Mouse (Mus musculus) intestine, embryonic 15.5 days (tissue): ENCODE measurements around the gene Scml4. TPM values are rescaled to one million over a fixed set of nuclear protein-coding genes. Genes with fewer than 3 reads are reported as not detected.
A peak's percentile ranks its signal among the peaks of the same experiment; 100 is the strongest.

Source experiments
- ATAC-seq: fragments of 200-750 bp; cut with Nextera tagmentation; 2 replicates; pipeline ENCODE4 v1.8.0; 2017; ENCODE audit warnings: moderate TSS enrichment, moderate library complexity
- H3K27ac ChIP-seq: fragments of 300-500 bp; sonication (generic); 2 replicates; pipeline ENCODE4 v1.5.1; 2015; ENCODE audit warnings: mild to moderate bottlenecking, inconsistent platforms
- H3K27me3 ChIP-seq: fragments of 300-500 bp; sonication (generic); replicated peaks from 2 replicates; pipeline ENCODE4 v1.6.1; 2015; ENCODE audit warnings: inconsistent platforms
- H3K36me3 ChIP-seq: fragments of 300-500 bp; sonication (generic); 2 replicates; pipeline ENCODE4 v1.6.1; 2015; ENCODE audit warnings: inconsistent platforms
- H3K4me1 ChIP-seq: fragments of 300-500 bp; sonication (generic); replicated peaks from 2 replicates; pipeline ENCODE4 v1.6.1; 2015; ENCODE audit warnings: inconsistent platforms
- H3K4me2 ChIP-seq: fragments of 300-500 bp; sonication (generic); replicated peaks from 2 replicates; pipeline ENCODE4 v1.6.1; 2015; ENCODE audit warnings: mild to moderate bottlenecking, inconsistent platforms
- H3K4me3 ChIP-seq: fragments of 300-500 bp; sonication (generic); replicated peaks from 2 replicates; pipeline ENCODE4 v1.5.1; 2015; ENCODE audit warnings: inconsistent platforms
- H3K9ac ChIP-seq: fragments of 300-500 bp; sonication (generic); 2 replicates; pipeline ENCODE4 v1.6.1; 2015; ENCODE audit warnings: inconsistent platforms
- H3K9me3 ChIP-seq: fragments of 300-500 bp; sonication (generic); 2 replicates; pipeline ENCODE4 v1.6.1; 2016; ENCODE audit warnings: inconsistent platforms
- WGBS: fragments of 180-500 bp; shearing (Covaris S2); methylation state at CpG from one replicate; pipeline ENCODE4 v1.1.7; 2015; 5-methylcytosine and 5-hydroxymethylcytosine counted together
- polyA plus RNA-seq: library from polyadenylated mRNA; unstranded; fragments of >200 nt; fragmentation: Nextera tagmentation; extraction: Ambion mirVana; gene quantifications from 2 replicates; pipeline ENCODE4 v1.2.1, GENCODE M21; 2015

The Scml4 gene
- polyA plus RNA-seq, 1 experiment from 2014 or later = 29.3 TPM

DNA sequence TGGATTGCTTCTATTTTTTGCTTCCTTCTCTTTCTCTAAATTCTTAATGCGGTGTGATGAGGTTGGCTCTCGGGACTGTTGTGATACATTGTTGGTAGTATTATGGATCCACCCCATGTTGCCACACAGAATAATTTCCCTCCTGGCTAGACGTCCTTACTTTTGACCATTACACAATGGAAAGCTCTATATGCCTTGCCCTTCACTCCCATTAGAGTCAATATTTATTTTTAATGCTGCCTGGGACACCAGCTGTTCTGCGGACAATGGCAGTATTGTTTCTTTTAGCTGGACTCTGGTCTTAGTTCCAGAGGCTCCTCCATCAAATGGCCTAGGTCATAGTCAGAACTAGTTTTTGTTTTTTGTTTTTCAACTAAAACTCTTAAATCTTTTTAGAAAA, 32.1 kb downstream of the Scml4 start:
- 48% methylated on average over 4 of the region's 4 CpGs for WGBS
- peak; percentile 60 for ATAC-seq
- peaks cover 10% of the 10 kb centered on the region for H3K4me1 ChIP-seq

DNA sequence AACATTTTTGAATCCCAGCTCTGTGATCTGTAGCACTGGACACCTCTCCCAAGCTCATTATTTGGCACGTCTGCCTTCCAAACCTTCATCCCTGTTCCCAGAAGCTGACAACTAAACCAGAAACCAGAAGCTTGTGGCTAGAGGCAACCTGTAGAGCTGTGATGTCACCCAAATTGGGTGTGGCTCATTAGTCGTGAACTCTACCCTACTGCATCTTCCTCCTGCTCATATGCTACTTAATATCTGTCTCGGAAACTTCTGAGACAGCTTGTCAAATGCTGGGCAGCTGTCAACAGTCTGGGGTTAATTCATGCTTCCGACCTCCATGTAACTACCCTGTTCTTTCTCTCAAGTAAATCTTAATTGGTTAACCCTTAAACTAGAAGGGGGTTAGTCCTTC, 32.8 kb downstream of the Scml4 start:
- Histone ChIP-seq H3K9me3 (no peaks in the 10 kb centered on the region), H3K27me3 (no peaks in the 10 kb centered on the region), H3K4me2 (no peak overlapping the region), H3K27ac (no peak overlapping the region), H3K9ac (no peak overlapping the region), H3K4me1 (peaks cover 10% of the 10 kb centered on the region), H3K4me3 (no peak overlapping the region), H3K36me3 (no peaks in the 10 kb centered on the region)
- no peak for ATAC-seq
- WGBS = 64% methylated on average over 4 of the region's 4 CpGs

More for the DNA sequence above, 32.1 kb downstream of the Scml4 start:
- no peaks in the 10 kb centered on the region for H3K27me3 ChIP-seq
- H3K27ac ChIP-seq = no peak overlapping the region
- no peak overlapping the region for H3K4me2 ChIP-seq
- no peak overlapping the region for H3K9ac ChIP-seq
- H3K9me3 ChIP-seq = no peaks in the 10 kb centered on the region
- H3K36me3 ChIP-seq = no peaks in the 10 kb centered on the region
- no peak overlapping the region for H3K4me3 ChIP-seq

- Histone ChIP-seq H3K27me3 (no peaks in the 10 kb centered on the region), H3K36me3 (no peaks in the 10 kb centered on the region), H3K4me1 (peaks cover 10% of the 10 kb centered on the region), H3K27ac (no peak overlapping the region), H3K9ac (no peak overlapping the region), H3K4me2 (no peak overlapping the region), H3K4me3 (no peak overlapping the region), H3K9me3 (no peaks in the 10 kb centered on the region)
- WGBS = 50% methylated on average over 8 of the region's 8 CpGs
- 0 out of 2 replicates have a peak, but pooled peaks have one; percentile 26 for ATAC-seq
Measured at GRCm38 (mm10) chr10:42893857-42894256, 33.7 kb downstream of the Scml4 start.

- Histone ChIP-seq H3K4me1 (peaks cover 10% of the 10 kb centered on the region), H3K27ac (no peak overlapping the region), H3K9me3 (no peaks in the 10 kb centered on the region), H3K9ac (no peak overlapping the region), H3K36me3 (no peaks in the 10 kb centered on the region), H3K27me3 (no peaks in the 10 kb centered on the region), H3K4me2 (no peak overlapping the region), H3K4me3 (no peak overlapping the region)
- 60% methylated on average over 3 of the region's 3 CpGs for WGBS
- no peak for ATAC-seq
Measured at GRCm38 (mm10) chr10:42894263-42894662, 34.1 kb downstream of the Scml4 start.

- Histone ChIP-seq H3K36me3 (no peaks in the 10 kb centered on the region), H3K27ac (no peak overlapping the region), H3K27me3 (no peaks in the 10 kb centered on the region), H3K4me1 (peaks cover 10% of the 10 kb centered on the region), H3K4me2 (no peak overlapping the region), H3K9me3 (no peaks in the 10 kb centered on the region), H3K4me3 (no peak overlapping the region), H3K9ac (no peak overlapping the region)
- ATAC-seq = 0 out of 2 replicates have a peak, but pooled peaks have one; percentile 5
- 73% methylated on average over 7 of the region's 7 CpGs for WGBS
Measured at GRCm38 (mm10) chr10:42894696-42895095, 34.5 kb downstream of the Scml4 start.

DNA sequence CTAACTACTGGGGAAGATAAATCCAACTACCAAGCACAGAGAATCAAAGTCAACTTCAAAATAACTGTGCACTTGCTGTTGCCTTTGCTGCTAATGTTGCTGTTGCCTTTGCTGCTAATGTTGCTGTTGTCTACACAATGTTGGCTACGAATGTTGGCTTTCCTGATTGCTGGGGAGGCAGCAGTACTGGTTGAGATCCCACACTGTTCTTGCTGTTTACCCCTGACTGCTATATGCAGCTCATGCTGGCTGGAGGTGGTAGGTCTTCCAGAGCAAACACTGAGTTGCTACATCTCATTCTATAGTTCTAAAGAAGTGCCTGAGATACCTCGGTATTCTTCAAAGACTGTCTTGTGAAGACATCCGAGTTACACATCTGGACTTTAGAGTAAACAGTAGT, 36.5 kb downstream of the Scml4 start:
- Histone ChIP-seq H3K4me3 (no peak overlapping the region), H3K36me3 (no peaks in the 10 kb centered on the region), H3K27me3 (no peaks in the 10 kb centered on the region), H3K4me2 (no peak overlapping the region), H3K27ac (no peak overlapping the region), H3K4me1 (peaks cover 10% of the 10 kb centered on the region), H3K9ac (no peak overlapping the region), H3K9me3 (no peaks in the 10 kb centered on the region)
- ATAC-seq = no peak
- 81% methylated on average over 3 of the region's 3 CpGs for WGBS

- 55% methylated on average over 4 of the region's 4 CpGs for WGBS
- no peak overlapping the region for H3K4me3 ChIP-seq
Measured at GRCm38 (mm10) chr10:42897166-42897565, 37.0 kb downstream of the Scml4 start.

GRCm38 (mm10) chr10:42897632-42898031, 37.5 kb downstream of the Scml4 start:
- ATAC-seq = no peak
- H3K4me3 ChIP-seq = no peak overlapping the region
- no peak overlapping the region for H3K9ac ChIP-seq
- H3K27me3 ChIP-seq = no peaks in the 10 kb centered on the region
- WGBS = 62% methylated on average over 5 of the region's 5 CpGs
- no peak overlapping the region for H3K4me2 ChIP-seq
- peaks cover 10% of the 10 kb centered on the region for H3K4me1 ChIP-seq
- H3K27ac ChIP-seq = no peak overlapping the region
- no peaks in the 10 kb centered on the region for H3K9me3 ChIP-seq
- H3K36me3 ChIP-seq = no peaks in the 10 kb centered on the region

More at GRCm38 (mm10) chr10:42897166-42897565, 37.0 kb downstream of the Scml4 start:
- Histone ChIP-seq H3K27ac (no peak overlapping the region), H3K27me3 (no peaks in the 10 kb centered on the region), H3K36me3 (no peaks in the 10 kb centered on the region), H3K4me1 (peaks cover 10% of the 10 kb centered on the region), H3K9ac (no peak overlapping the region), H3K4me2 (no peak overlapping the region), H3K9me3 (no peaks in the 10 kb centered on the region)
- ATAC-seq = no peak

- Histone ChIP-seq H3K36me3 (no peaks in the 10 kb centered on the region), H3K4me1 (no peaks in the 10 kb centered on the region), H3K27ac (no peak overlapping the region), H3K27me3 (no peaks in the 10 kb centered on the region), H3K9me3 (no peaks in the 10 kb centered on the region), H3K9ac (no peak overlapping the region), H3K4me2 (no peak overlapping the region), H3K4me3 (no peak overlapping the region)
- no peak for ATAC-seq
- WGBS = 72% methylated on average over 4 of the region's 4 CpGs
Measured at GRCm38 (mm10) chr10:42901361-42901760, 41.2 kb downstream of the Scml4 start.

DNA sequence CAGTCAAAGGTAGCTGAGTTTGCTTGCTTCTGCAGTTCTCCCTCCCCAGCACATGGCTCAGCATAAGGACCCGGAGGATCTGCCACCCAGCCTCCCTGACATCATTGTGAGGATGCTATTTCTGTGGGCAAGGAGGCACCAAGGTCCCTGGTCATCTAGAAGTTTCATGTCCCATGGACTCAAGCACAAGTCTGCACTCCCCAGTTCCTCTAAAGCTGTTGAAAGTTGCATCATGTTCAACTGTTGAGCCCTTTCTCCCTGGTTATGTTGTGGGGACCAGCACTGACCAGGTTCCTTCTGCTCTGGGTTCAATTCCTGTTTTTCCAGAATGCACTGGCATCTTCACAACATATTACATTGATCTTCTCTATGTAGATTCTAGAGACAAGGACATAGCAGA, 42.9 kb downstream of the Scml4 start:
- Histone ChIP-seq H3K27ac (no peak overlapping the region), H3K9ac (no peak overlapping the region), H3K27me3 (no peaks in the 10 kb centered on the region), H3K4me3 (no peak overlapping the region), H3K4me2 (no peak overlapping the region), H3K9me3 (no peaks in the 10 kb centered on the region), H3K4me1 (no peaks in the 10 kb centered on the region), H3K36me3 (no peaks in the 10 kb centered on the region)
- WGBS = 76% methylated on average over 1 of the region's 1 CpGs
- ATAC-seq = no peak

GRCm38 (mm10) chr10:42908562-42908961, 48.4 kb downstream of the Scml4 start:
- H3K4me2 ChIP-seq = no peak overlapping the region
- no peaks in the 10 kb centered on the region for H3K36me3 ChIP-seq
- 86% methylated on average over 1 of the region's 1 CpGs for WGBS
- H3K9ac ChIP-seq = no peak overlapping the region
- no peaks in the 10 kb centered on the region for H3K27me3 ChIP-seq
- no peaks in the 10 kb centered on the region for H3K9me3 ChIP-seq
- H3K4me1 ChIP-seq = peaks cover 4% of the 10 kb centered on the region
- no peak overlapping the region for H3K4me3 ChIP-seq
- no peak for ATAC-seq
- H3K27ac ChIP-seq = no peak overlapping the region

DNA sequence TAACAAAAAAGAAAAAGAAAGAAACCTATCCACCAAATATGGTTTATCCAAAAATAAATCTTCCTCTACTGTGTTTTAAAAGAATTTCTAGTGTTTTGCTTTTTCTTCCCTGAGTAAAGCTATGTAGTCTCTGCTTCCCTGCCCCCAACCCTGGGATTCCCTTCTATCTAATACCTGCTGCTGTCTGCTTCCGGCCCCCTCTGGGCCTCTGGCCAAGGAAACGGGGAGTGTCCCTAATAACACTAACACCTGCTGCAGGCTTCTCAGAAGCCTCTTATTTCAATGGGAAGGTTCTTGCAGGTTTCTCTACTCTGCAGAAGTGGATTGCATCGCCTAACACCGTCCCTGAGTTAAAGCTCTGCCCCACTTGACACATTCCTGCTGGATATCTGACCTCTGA, 50.4 kb downstream of the Scml4 start:
- no peak overlapping the region for H3K9ac ChIP-seq
- 20% methylated on average over 4 of the region's 4 CpGs for WGBS
- H3K4me3 ChIP-seq = no peak overlapping the region
- H3K4me2 ChIP-seq = no peak overlapping the region
- ATAC-seq = peak; percentile 92
- no peaks in the 10 kb centered on the region for H3K27me3 ChIP-seq
- no peaks in the 10 kb centered on the region for H3K9me3 ChIP-seq
- H3K27ac ChIP-seq = no peak overlapping the region; the same call in 1 of the 2 replicates
- H3K4me1 ChIP-seq = peaks cover 4% of the 10 kb centered on the region
- no peaks in the 10 kb centered on the region for H3K36me3 ChIP-seq

- Histone ChIP-seq H3K27me3 (no peaks in the 10 kb centered on the region), H3K9ac (no peak overlapping the region), H3K9me3 (no peaks in the 10 kb centered on the region), H3K27ac (no peak overlapping the region), H3K4me1 (peaks cover 4% of the 10 kb centered on the region), H3K36me3 (no peaks in the 10 kb centered on the region), H3K4me3 (no peak overlapping the region), H3K4me2 (no peak overlapping the region)
- no peak for ATAC-seq
- WGBS = 85% methylated on average over 10 of the region's 10 CpGs
Measured at GRCm38 (mm10) chr10:42912056-42912455, 51.9 kb downstream of the Scml4 start.
